Mouse (Mus musculus) thymus, adult 2 months (tissue): ENCODE measurements around the gene Tgm2. TPM values are rescaled to one million over a fixed set of nuclear protein-coding genes. Genes with fewer than 3 reads are reported as not detected.
A peak's percentile ranks its signal among the peaks of the same experiment; 100 is the strongest.

Source experiments
- DNase-seq: peaks from one replicate; pipeline ENCODE4 v3.0.0; 2021
- H3K27ac ChIP-seq: fragments of 200-500 bp; 2 replicates; pipeline ENCODE4 v1.5.1; 2012; ENCODE audit warnings: low read length, control low read depth; ENCODE audit not compliant: control insufficient read depth, insufficient read depth
- H3K27me3 ChIP-seq: fragments of 200-500 bp; 2 replicates; pipeline ENCODE4 v1.6.1; 2012; ENCODE audit warnings: mild to moderate bottlenecking, low read length, moderate library complexity, mixed read lengths; ENCODE audit not compliant: control insufficient read depth, insufficient read depth
- H3K36me3 ChIP-seq: fragments of 200-500 bp; 2 replicates; pipeline ENCODE4 v1.6.1; 2012; ENCODE audit warnings: mild to moderate bottlenecking, low read length, moderate library complexity; ENCODE audit not compliant: control insufficient read depth, insufficient read depth
- H3K4me1 ChIP-seq: fragments of 200-500 bp; replicated peaks from 2 replicates; pipeline ENCODE4 v1.6.1; 2012; ENCODE audit warnings: low read length; ENCODE audit not compliant: control insufficient read depth, insufficient read depth
- H3K4me3 ChIP-seq: fragments of 200-500 bp; 2 replicates; pipeline ENCODE4 v1.5.1; 2012; ENCODE audit warnings: mild to moderate bottlenecking, low read length, control low read depth, moderate library complexity; ENCODE audit not compliant: control insufficient read depth, insufficient read depth
- CTCF ChIP-seq: fragments of 200-500 bp; IDR thresholded peaks from 2 replicates; pipeline ENCODE4 v1.5.1; 2012; ENCODE audit warnings: mild to moderate bottlenecking, control low read depth, low read length, moderate library complexity, borderline replicate concordance; ENCODE audit not compliant: control insufficient read depth, poor library complexity, insufficient read depth; ENCODE audit errors: extremely low read depth
- POLR2A ChIP-seq: fragments of 200-500 bp; IDR thresholded peaks from 2 replicates; pipeline ENCODE4 v1.6.1; 2012; ENCODE audit warnings: mild to moderate bottlenecking, low read length, control low read depth, moderate library complexity; ENCODE audit not compliant: control insufficient read depth, poor library complexity, insufficient read depth; ENCODE audit errors: extremely low read depth
- WGBS: fragments of 180-500 bp; shearing (Covaris S2); methylation state at CpG from one replicate; pipeline ENCODE4 v1.1.7; 2018; 5-methylcytosine and 5-hydroxymethylcytosine counted together
- polyA plus RNA-seq: library from polyadenylated mRNA; depleted of rRNA; stranded (reverse); fragments of >200 nt; gene quantifications from 2 replicates; pipeline ENCODE4 v1.2.3, GENCODE M21; 2012

Tgm2 gene
- polyA plus RNA-seq, 1 experiment: 37.6 TPM

DNA sequence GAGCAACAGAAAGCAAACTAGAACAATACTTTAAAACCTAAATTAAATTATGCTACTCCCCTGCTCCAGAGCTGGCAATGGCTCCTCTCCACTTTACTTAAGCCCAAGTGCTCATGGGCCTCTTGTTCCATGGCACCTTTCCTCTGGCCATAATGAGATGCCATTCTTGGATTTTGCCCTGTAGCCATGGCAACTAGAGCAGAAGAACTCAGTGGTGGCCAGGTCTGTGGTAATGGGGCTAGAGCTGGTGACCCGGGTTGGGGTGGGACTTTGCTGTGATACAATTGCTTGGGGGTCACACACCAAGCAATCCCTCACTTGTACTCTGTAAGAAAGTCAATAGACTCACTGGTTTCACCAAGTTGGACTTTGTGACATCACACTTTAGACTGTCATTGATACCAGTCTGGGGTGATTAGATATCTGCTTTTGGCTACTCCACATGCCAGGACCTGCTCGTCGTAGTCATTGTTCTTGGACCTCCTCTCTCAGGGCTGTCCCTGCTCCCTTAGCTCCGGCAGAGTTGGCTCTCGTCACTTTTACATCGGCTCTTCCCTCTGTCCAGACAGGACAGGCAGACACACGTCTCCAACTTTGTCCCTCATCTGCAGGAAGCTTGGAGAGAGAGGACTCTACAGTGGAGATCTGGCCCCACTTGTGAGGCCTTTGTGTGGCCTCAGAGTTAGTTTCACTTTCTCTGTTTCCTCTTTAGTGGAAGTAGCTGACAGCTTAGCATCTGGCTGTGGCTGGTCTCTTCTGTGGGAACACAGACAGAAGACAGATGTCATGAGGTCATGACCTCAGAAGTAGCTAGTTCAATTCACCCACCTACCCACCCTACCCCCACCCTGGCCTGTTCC lies 13.4 kb upstream of the Tgm2 start:
- H3K4me1 ChIP-seq: peaks cover 40% of the 10 kb centered on the region
- WGBS: 29% methylated on average over 7 of the region's 7 CpGs
- no peaks in the 10 kb centered on the region for H3K36me3 ChIP-seq
- peak overlapping the region; percentile 40 for H3K4me3 ChIP-seq
- peak overlapping the region; percentile 84 for H3K27ac ChIP-seq
- DNase-seq: no peak
- TF ChIP-seq CTCF (no peak), POLR2A (no peak)
- H3K27me3 ChIP-seq: no peaks in the 10 kb centered on the region

- no peak for DNase-seq
- H3K36me3 ChIP-seq: no peaks in the 10 kb centered on the region
- no peaks in the 10 kb centered on the region for H3K27me3 ChIP-seq
- TF ChIP-seq CTCF (no peak), POLR2A (no peak)
- H3K4me1 ChIP-seq: peaks cover 42% of the 10 kb centered on the region
- no peak overlapping the region for H3K27ac ChIP-seq
- no peak overlapping the region for H3K4me3 ChIP-seq
- WGBS: 95% methylated on average over 8 of the region's 8 CpGs
Observed at GRCm38 (mm10) chr2:158157654-158158053, 11.4 kb upstream of the Tgm2 start.

DNA sequence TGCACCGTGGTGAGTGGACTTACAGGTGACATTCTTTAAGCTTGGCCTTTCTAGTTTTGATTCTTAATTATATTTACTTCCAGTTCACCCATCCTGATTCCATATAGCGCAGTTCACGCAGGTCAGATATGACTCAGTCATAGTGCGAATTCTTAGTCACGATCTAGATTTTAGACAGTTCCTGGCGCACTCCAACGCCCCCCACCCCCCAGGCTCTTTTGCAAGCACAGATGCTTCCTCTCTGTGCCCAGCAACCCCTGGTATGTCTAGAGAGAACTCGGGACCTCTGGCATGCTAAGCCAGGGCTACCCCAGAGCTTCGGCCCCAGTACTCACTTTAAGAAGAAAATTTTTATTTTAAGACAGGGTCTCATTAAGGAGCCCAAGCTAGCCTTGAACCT lies 10.3 kb upstream of the Tgm2 start:
- TF ChIP-seq CTCF (no peak), POLR2A (no peak)
- Histone ChIP-seq H3K4me3 (no peak overlapping the region), H3K27me3 (no peaks in the 10 kb centered on the region), H3K4me1 (peaks cover 37% of the 10 kb centered on the region), H3K27ac (no peak overlapping the region), H3K36me3 (no peaks in the 10 kb centered on the region)
- no peak for DNase-seq
- WGBS: 49% methylated on average over 9 of the region's 9 CpGs

DNA sequence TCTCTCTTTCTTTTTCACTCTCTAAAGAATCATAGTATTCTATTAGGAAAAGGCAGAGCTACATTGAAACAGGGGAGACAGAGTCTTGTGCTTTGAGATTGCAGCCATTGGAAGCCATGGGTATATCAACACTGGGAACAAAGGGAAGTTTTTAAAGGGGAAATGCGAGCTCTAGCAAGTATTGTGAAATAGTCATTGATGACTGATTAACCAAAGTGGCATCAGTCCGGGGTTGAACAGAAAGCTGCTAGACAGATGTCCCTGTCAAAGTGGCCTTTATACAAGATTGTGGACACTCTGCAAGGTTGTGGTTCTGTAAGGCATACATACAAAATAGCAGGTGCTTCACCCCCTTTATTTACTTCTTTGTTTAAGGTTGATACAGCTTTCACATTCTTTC lies 9.4 kb upstream of the Tgm2 start:
- Histone ChIP-seq H3K4me3 (no peak overlapping the region), H3K27ac (no peak overlapping the region), H3K36me3 (no peaks in the 10 kb centered on the region), H3K4me1 (peaks cover 29% of the 10 kb centered on the region), H3K27me3 (no peaks in the 10 kb centered on the region)
- TF ChIP-seq POLR2A: no peak
- TF ChIP-seq CTCF: no peak
- DNase-seq: no peak
- WGBS: 79% methylated on average over 2 of the region's 2 CpGs

- peaks cover 24% of the 10 kb centered on the region for H3K4me1 ChIP-seq
- TF ChIP-seq CTCF (no peak), POLR2A (no peak)
- WGBS: 86% methylated on average over 7 of the region's 7 CpGs
- H3K27me3 ChIP-seq: no peaks in the 10 kb centered on the region
- DNase-seq: no peak
- H3K27ac ChIP-seq: no peak overlapping the region
- H3K4me3 ChIP-seq: no peak overlapping the region
- no peaks in the 10 kb centered on the region for H3K36me3 ChIP-seq
Observed at GRCm38 (mm10) chr2:158155101-158155500, 8.9 kb upstream of the Tgm2 start.

- Histone ChIP-seq H3K27me3 (no peaks in the 10 kb centered on the region), H3K4me3 (no peak overlapping the region), H3K27ac (no peak overlapping the region), H3K36me3 (no peaks in the 10 kb centered on the region), H3K4me1 (peaks cover 21% of the 10 kb centered on the region)
- TF ChIP-seq CTCF (no peak), POLR2A (no peak)
- WGBS: 74% methylated on average over 8 of the region's 8 CpGs
- no peak for DNase-seq
Observed at GRCm38 (mm10) chr2:158154641-158155040, 8.4 kb upstream of the Tgm2 start.
